Mouse (Mus musculus) embryonic stem cell, embryonic (primary cell): ENCODE data around the gene Enpp6.

Source experiments
- CTCF ChIA-PET, 4 experiments: fragments of 300-600 bp in 2 of 4; fragments of 350-600 bp in 2 of 4; sonication (Branson Sonifier 250); formaldehyde crosslinking; loops; one replicate each; lab custom pipeline; 2022; ENCODE audit warnings: inconsistent platforms in 2 of 4; lab: Charles Lee
- POLR2A ChIA-PET, 4 experiments: fragments of 300-600 bp in 2 of 4; fragments of 350-600 bp in 2 of 4; sonication (Branson Sonifier 250); formaldehyde crosslinking; loops; one replicate each; lab custom pipeline; 2022; ENCODE audit warnings: antibody characterized with exemption in 4 of 4, inconsistent platforms in 1 of 4; lab: Charles Lee

The Enpp6 gene

GRCm38 (mm10) chr8:46982770-46983169 is 3.9 kb upstream of the Enpp6 start:
- POLR2A ChIA-PET: no interaction called here
- CTCF ChIA-PET: interaction anchor here in 1 of 4 experiments (0.6 kb wide), 1 partner anchor 14 kb away, joined by 6 read pairs; no protein-coding TSS in a partner anchor

GRCm38 (mm10) chr8:46984647-46985046 is 2.0 kb upstream of the Enpp6 start:
- ChIA-PET CTCF (interaction anchor here in 1 of 4 experiments (1.3 kb wide), 1 partner anchor 16 kb away, joined by 4 read pairs; no protein-coding TSS in a partner anchor), POLR2A (interaction anchor here in 1 of 4 experiments (1.0 kb wide), 1 partner anchor 10 kb away, joined by 4 read pairs; no protein-coding TSS in a partner anchor)

GRCm38 (mm10) chr8:46988366-46988765 is 1.7 kb downstream of the Enpp6 start:
- ChIA-PET POLR2A (no interaction called here), CTCF (interaction anchor here in 2 of 4 experiments (0.7 to 1.1 kb wide), 2 partner anchors 19 to 372 kb away, joined by 3 to 14 read pairs; partner anchors contain the start of gene Primpol (in 1 of the 2))

- CTCF ChIA-PET: no interaction called here
- POLR2A ChIA-PET: interaction anchor here in 1 of 4 experiments (0.7 kb wide), 1 partner anchor 230 kb away, joined by 3 read pairs; no protein-coding TSS in a partner anchor
These were observed 4.4 kb downstream of the Enpp6 start for GRCm38 (mm10) chr8:46991081-46991480.

- POLR2A ChIA-PET: no interaction called here
- CTCF ChIA-PET: no interaction called here
These were observed 5.9 kb downstream of the Enpp6 start for GRCm38 (mm10) chr8:46992579-46992978.

- ChIA-PET CTCF (interaction anchor here in 2 of 4 experiments (0.5 to 1.5 kb wide), 5 partner anchors 21 to 912 kb away, joined by 3 to 7 read pairs (median 3); no protein-coding TSS in a partner anchor), POLR2A (interaction anchor here in 1 of 4 experiments (1.0 to 1.1 kb wide), 2 partner anchors 20 to 654 kb away, joined by 3 read pairs; no protein-coding TSS in a partner anchor)
These were observed 9.4 kb downstream of the Enpp6 start for GRCm38 (mm10) chr8:46995931-46996664.

- ChIA-PET CTCF (interaction anchor here in 1 of 4 experiments (0.8 kb wide), 1 partner anchor 37 kb away, joined by 3 read pairs; no protein-coding TSS in a partner anchor), POLR2A (interaction anchor here in 1 of 4 experiments (0.6 kb wide), 1 partner anchor 22 kb away, joined by 3 read pairs; no protein-coding TSS in a partner anchor)
These were observed 19.0 kb downstream of the Enpp6 start for GRCm38 (mm10) chr8:47005676-47006075.

- POLR2A ChIA-PET: no interaction called here
- CTCF ChIA-PET: no interaction called here
These were observed 20.1 kb downstream of the Enpp6 start for GRCm38 (mm10) chr8:47006785-47007184.

- CTCF ChIA-PET: no interaction called here
- POLR2A ChIA-PET: interaction anchor here in 1 of 4 experiments (1.5 kb wide), 1 partner anchor 39 kb away, joined by 3 read pairs; no protein-coding TSS in a partner anchor
These were observed 21.6 kb downstream of the Enpp6 start for GRCm38 (mm10) chr8:47008220-47008773.

- CTCF ChIA-PET: interaction anchor here (0.5 to 5.4 kb wide), 25 partner anchors 11 to 355 kb away, joined by 3 to 90 read pairs (median 4); no protein-coding TSS in a partner anchor
- POLR2A ChIA-PET: interaction anchor here in 3 of 4 experiments (0.6 to 1.4 kb wide), 4 partner anchors 157 to 355 kb away, joined by 3 to 6 read pairs (median 3); no protein-coding TSS in a partner anchor
These were observed 29.7 kb downstream of the Enpp6 start for GRCm38 (mm10) chr8:47016268-47016946.

- CTCF ChIA-PET: interaction anchor here in 3 of 4 experiments (0.9 to 1.2 kb wide), 3 partner anchors 350 to 351 kb away, joined by 3 to 6 read pairs (median 4); no protein-coding TSS in a partner anchor
- POLR2A ChIA-PET: no interaction called here
These were observed 34.5 kb downstream of the Enpp6 start for GRCm38 (mm10) chr8:47021135-47021555.

- POLR2A ChIA-PET: no interaction called here
- CTCF ChIA-PET: interaction anchor here in 1 of 4 experiments (1.0 kb wide), 1 partner anchor 347 kb away, joined by 3 read pairs; no protein-coding TSS in a partner anchor
These were observed 37.9 kb downstream of the Enpp6 start for GRCm38 (mm10) chr8:47024612-47025011.

- ChIA-PET POLR2A (interaction anchor here in 2 of 4 experiments (0.6 to 1.2 kb wide), 2 partner anchors 10 to 191 kb away, joined by 3 to 6 read pairs; no protein-coding TSS in a partner anchor), CTCF (interaction anchor here in 2 of 4 experiments (0.5 to 1.3 kb wide), 2 partner anchors 10 to 1315 kb away, joined by 3 to 4 read pairs; no protein-coding TSS in a partner anchor)
These were observed 40.3 kb downstream of the Enpp6 start for GRCm38 (mm10) chr8:47026841-47027490.

GRCm38 (mm10) chr8:47028474-47028873 is 41.8 kb downstream of the Enpp6 start:
- CTCF ChIA-PET: interaction anchor here in 1 of 4 experiments (0.7 kb wide), 1 partner anchor 138 kb away, joined by 3 read pairs; no protein-coding TSS in a partner anchor
- POLR2A ChIA-PET: no interaction called here

GRCm38 (mm10) chr8:47030321-47030720 is 43.6 kb downstream of the Enpp6 start:
- ChIA-PET CTCF (interaction anchor here in 2 of 4 experiments (0.6 to 1.2 kb wide), 2 partner anchors 61 to 341 kb away, joined by 3 to 5 read pairs; no protein-coding TSS in a partner anchor), POLR2A (no interaction called here)

GRCm38 (mm10) chr8:47032081-47032480 is 45.4 kb downstream of the Enpp6 start:
- ChIA-PET POLR2A (interaction anchor here in 2 of 4 experiments (0.6 to 0.8 kb wide), 3 partner anchors 173 to 414 kb away, joined by 3 read pairs; no protein-coding TSS in a partner anchor), CTCF (interaction anchor here in 1 of 4 experiments (1.0 kb wide), 1 partner anchor 340 kb away, joined by 3 read pairs; no protein-coding TSS in a partner anchor)

- ChIA-PET CTCF (no interaction called here), POLR2A (interaction anchor here in 1 of 4 experiments (1.0 kb wide), 1 partner anchor 25 kb away, joined by 3 read pairs; no protein-coding TSS in a partner anchor)
These were observed 47.3 kb downstream of the Enpp6 start for GRCm38 (mm10) chr8:47033976-47034375.
